Mouse (Mus musculus): Measurements from ENCODE around the gene Sptssb. TPM values are rescaled to one million over a fixed set of nuclear protein-coding genes. Genes with fewer than 3 reads are reported as not detected.

The Sptssb gene
- 0.06 and 0.21 TPM in 2 replicates for polyA plus RNA-seq (2015; fragmentation: Nextera tagmentation; extraction: Ambion mirVana)

GRCm38 (mm10) chr3:69859858-69860588, at the start of gene Sptssb:
Sptssb (minus strand) TSS chr3:69859940.
- H3K27me3 ChIP-seq = peaks cover 21% of the 10 kb centered on the region
- H3K4me2 ChIP-seq = peak within 1 kb of the TSS; percentile 62
- peak within 1 kb of the TSS; percentile 35 for H3K4me3 ChIP-seq (replicated peaks)
- no peaks in the 10 kb centered on the region for H3K9me3 ChIP-seq (replicated peaks)
- H3K36me3 ChIP-seq (replicated peaks) = no peaks in the 10 kb centered on the region
- peak; percentile 70 for ATAC-seq (ENCODE audit: insufficient read depth)
- no peak within 1 kb of the TSS for H3K9ac ChIP-seq
- WGBS (ENCODE audit: insufficient replicate concordance) = under 1% methylated on average over 24 of the region's 24 CpGs
- no peak within 1 kb of the TSS for H3K27ac ChIP-seq (replicated peaks)
- H3K4me1 ChIP-seq (replicated peaks) = no peaks in the 10 kb centered on the region

- no peak for ATAC-seq (ENCODE audit: insufficient read depth)
- no peak overlapping the region for H3K27ac ChIP-seq (replicated peaks)
- no peak overlapping the region for H3K9ac ChIP-seq
- WGBS (ENCODE audit: insufficient replicate concordance) = 54% methylated on average over 4 of the region's 4 CpGs
- no peaks in the 10 kb centered on the region for H3K9me3 ChIP-seq (replicated peaks)
- H3K36me3 ChIP-seq (replicated peaks) = no peaks in the 10 kb centered on the region
- H3K4me3 ChIP-seq (replicated peaks) = no peak overlapping the region
- H3K4me1 ChIP-seq (replicated peaks) = no peaks in the 10 kb centered on the region
- no peak overlapping the region for H3K4me2 ChIP-seq
- H3K27me3 ChIP-seq = no peaks in the 10 kb centered on the region
These were observed 48.3 kb upstream of the Sptssb start for GRCm38 (mm10) chr3:69908074-69908473.

- Histone ChIP-seq H3K4me3 (replicated peaks) (no peak overlapping the region), H3K36me3 (replicated peaks) (no peaks in the 10 kb centered on the region), H3K4me2 (no peak overlapping the region), H3K9me3 (replicated peaks) (no peaks in the 10 kb centered on the region), H3K9ac (no peak overlapping the region), H3K27ac (replicated peaks) (no peak overlapping the region), H3K27me3 (no peaks in the 10 kb centered on the region), H3K4me1 (replicated peaks) (no peaks in the 10 kb centered on the region)
- 47% methylated on average over 6 of the region's 6 CpGs for WGBS (ENCODE audit: insufficient replicate concordance)
- ATAC-seq (ENCODE audit: insufficient read depth) = no peak
These were observed 47.8 kb upstream of the Sptssb start for GRCm38 (mm10) chr3:69907564-69907963.

GRCm38 (mm10) chr3:69902787-69903477, 43.2 kb upstream of the Sptssb start:
- Histone ChIP-seq H3K4me2 (no peak overlapping the region), H3K9me3 (replicated peaks) (no peaks in the 10 kb centered on the region), H3K27me3 (no peaks in the 10 kb centered on the region), H3K9ac (no peak overlapping the region), H3K27ac (replicated peaks) (no peak overlapping the region), H3K4me3 (replicated peaks) (no peak overlapping the region), H3K36me3 (replicated peaks) (no peaks in the 10 kb centered on the region), H3K4me1 (replicated peaks) (no peaks in the 10 kb centered on the region)
- 68% methylated on average over 9 of the region's 9 CpGs for WGBS (ENCODE audit: insufficient replicate concordance)
- no peak for ATAC-seq (ENCODE audit: insufficient read depth)

GRCm38 (mm10) chr3:69902382-69902781, 42.6 kb upstream of the Sptssb start:
- Histone ChIP-seq H3K4me2 (no peak overlapping the region), H3K4me1 (replicated peaks) (no peaks in the 10 kb centered on the region), H3K36me3 (replicated peaks) (no peaks in the 10 kb centered on the region), H3K9me3 (replicated peaks) (no peaks in the 10 kb centered on the region), H3K27ac (replicated peaks) (no peak overlapping the region), H3K9ac (no peak overlapping the region), H3K27me3 (no peaks in the 10 kb centered on the region), H3K4me3 (replicated peaks) (no peak overlapping the region)
- 46% methylated on average over 2 of the region's 2 CpGs for WGBS (ENCODE audit: insufficient replicate concordance)
- ATAC-seq (ENCODE audit: insufficient read depth) = no peak

- no peak for ATAC-seq (ENCODE audit: insufficient read depth)
- no peak overlapping the region for H3K9ac ChIP-seq
- H3K4me2 ChIP-seq = no peak overlapping the region
- H3K4me3 ChIP-seq (replicated peaks) = no peak overlapping the region
- no peaks in the 10 kb centered on the region for H3K4me1 ChIP-seq (replicated peaks)
- no peaks in the 10 kb centered on the region for H3K27me3 ChIP-seq
- no peaks in the 10 kb centered on the region for H3K9me3 ChIP-seq (replicated peaks)
- H3K36me3 ChIP-seq (replicated peaks) = no peaks in the 10 kb centered on the region
- H3K27ac ChIP-seq (replicated peaks) = no peak overlapping the region
These were observed 42.2 kb upstream of the Sptssb start for GRCm38 (mm10) chr3:69901874-69902381.

GRCm38 (mm10) chr3:69900335-69900734, 40.6 kb upstream of the Sptssb start:
- H3K27me3 ChIP-seq = no peaks in the 10 kb centered on the region
- 48% methylated on average over 5 of the region's 5 CpGs for WGBS (ENCODE audit: insufficient replicate concordance)
- no peaks in the 10 kb centered on the region for H3K4me1 ChIP-seq (replicated peaks)
- no peaks in the 10 kb centered on the region for H3K36me3 ChIP-seq (replicated peaks)
- H3K9ac ChIP-seq = no peak overlapping the region
- H3K27ac ChIP-seq (replicated peaks) = no peak overlapping the region
- ATAC-seq (ENCODE audit: insufficient read depth) = no peak
- no peak overlapping the region for H3K4me2 ChIP-seq
- H3K4me3 ChIP-seq (replicated peaks) = no peak overlapping the region
- no peaks in the 10 kb centered on the region for H3K9me3 ChIP-seq (replicated peaks)

GRCm38 (mm10) chr3:69897917-69898594, 38.3 kb upstream of the Sptssb start:
- no peaks in the 10 kb centered on the region for H3K36me3 ChIP-seq (replicated peaks)
- ATAC-seq (ENCODE audit: insufficient read depth) = no peak

GRCm38 (mm10) chr3:69895516-69895915, 35.8 kb upstream of the Sptssb start:
- H3K27ac ChIP-seq (replicated peaks) = no peak overlapping the region
- no peak for ATAC-seq (ENCODE audit: insufficient read depth)
- 74% methylated on average over 11 of the region's 11 CpGs for WGBS (ENCODE audit: insufficient replicate concordance)

More at GRCm38 (mm10) chr3:69897917-69898594, 38.3 kb upstream of the Sptssb start:
- 71% methylated on average over 7 of the region's 8 CpGs for WGBS (ENCODE audit: insufficient replicate concordance)
- no peak overlapping the region for H3K9ac ChIP-seq
- H3K27me3 ChIP-seq = no peaks in the 10 kb centered on the region
- no peak overlapping the region for H3K4me2 ChIP-seq
- no peak overlapping the region for H3K27ac ChIP-seq (replicated peaks)
- H3K4me3 ChIP-seq (replicated peaks) = no peak overlapping the region
- no peaks in the 10 kb centered on the region for H3K9me3 ChIP-seq (replicated peaks)
- no peaks in the 10 kb centered on the region for H3K4me1 ChIP-seq (replicated peaks)

GRCm38 (mm10) chr3:69892187-69893094, 32.7 kb upstream of the Sptssb start:
- Histone ChIP-seq H3K9ac (no peak overlapping the region), H3K4me3 (replicated peaks) (no peak overlapping the region), H3K36me3 (replicated peaks) (no peaks in the 10 kb centered on the region), H3K4me2 (no peak overlapping the region), H3K27me3 (no peaks in the 10 kb centered on the region), H3K9me3 (replicated peaks) (no peaks in the 10 kb centered on the region), H3K27ac (replicated peaks) (no peak overlapping the region), H3K4me1 (replicated peaks) (no peaks in the 10 kb centered on the region)
- no peak for ATAC-seq (ENCODE audit: insufficient read depth)
- 44% methylated on average over 9 of the region's 9 CpGs for WGBS (ENCODE audit: insufficient replicate concordance)

More at GRCm38 (mm10) chr3:69895516-69895915, 35.8 kb upstream of the Sptssb start:
- no peak overlapping the region for H3K9ac ChIP-seq
- no peaks in the 10 kb centered on the region for H3K4me1 ChIP-seq (replicated peaks)
- no peak overlapping the region for H3K4me3 ChIP-seq (replicated peaks)
- no peak overlapping the region for H3K4me2 ChIP-seq
- no peaks in the 10 kb centered on the region for H3K36me3 ChIP-seq (replicated peaks)
- no peaks in the 10 kb centered on the region for H3K9me3 ChIP-seq (replicated peaks)
- no peaks in the 10 kb centered on the region for H3K27me3 ChIP-seq
